Comparison of ENCODE assay signal across 10 mouse cellular contexts in the genomic region with DNA sequence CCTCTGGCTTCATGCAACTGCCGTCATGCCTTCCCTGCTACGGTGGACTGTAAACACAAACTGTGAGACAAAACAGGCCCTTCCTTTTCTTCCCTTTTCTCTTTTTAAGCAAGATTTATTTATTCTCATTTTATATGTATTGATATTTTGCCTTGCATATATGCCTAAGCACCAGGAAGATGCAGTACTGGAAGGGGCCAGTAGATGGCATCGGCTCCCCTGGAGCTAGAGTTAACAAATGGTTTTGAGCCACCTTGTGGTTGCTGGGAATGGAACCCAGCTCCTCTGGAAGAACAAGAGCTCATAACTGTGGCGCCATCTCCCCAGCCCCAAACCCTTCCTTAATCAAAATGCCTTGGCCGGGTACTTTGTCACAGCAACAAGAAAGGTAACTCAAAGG. TPM values are rescaled to one million over a fixed set of nuclear protein-coding genes. Genes with fewer than 3 reads are reported as not detected.
DNase-seq lines count a peak whose midpoint lies in the region; TF ChIP-seq lines count a peak whose summit lies in the region.
"Had no signal": no experiment of that assay in that cellular context is flagged by ENCODE, and none has a peak within 500 bp of the region (broad histone marks: within the 10 kb centered on the region; RNA-seq: fewer than 3 reads in every experiment).

No protein-coding gene starts in this region.

- no peak overlapping the region for H3K4me3 ChIP-seq in lung, adult 2 months (replicated peaks; ENCODE audit: extremely low read depth, low read depth, low read length)
- H3K4me3 ChIP-seq: heart, embryonic 15.5 days; myocyte had no signal

- peak; percentile 44 for TF ChIP-seq CTCF in lung, adult 2 months (IDR thresholded peaks at IDR 0.05; ENCODE audit: insufficient read depth, low read length)

- WGBS in lung, adult 2 months: 83% methylated on average over 5 of the region's 5 CpGs

- no peaks in the 10 kb centered on the region; the same call in 1 of the 2 replicates for H3K4me1 ChIP-seq in lung, adult 2 months (ENCODE audit: control insufficient read depth, insufficient read depth, low read length)

- peak; percentile 22 for DNase-seq in adrenal gland, postnatal 14 days
- no peak for DNase-seq in adrenal gland, adult 8-10 months
- peak; percentile 19 for DNase-seq in lung, adult 2 months
- DNase-seq in lung, postnatal 25 days (ENCODE audit: low spot score): no peak
- peak; percentile 53 for DNase-seq in c-Kit-positive CD71-positive TER-119-positive erythroid progenitor cells, embryonic 14.5 days (ENCODE audit: low spot score)
- peak; percentile 37 for DNase-seq in lung, postnatal 14 days
- DNase-seq in gastrocnemius, postnatal 4 days (ENCODE audit: low spot score in 2 of 2): no peak
- no peak for DNase-seq in ovary, postnatal 36 days (ENCODE audit: low spot score)

- TF ChIP-seq POLR2A in lung, adult 2 months (IDR thresholded peaks at IDR 0.05; ENCODE audit: borderline replicate concordance, extremely low read depth, low read depth, low read length): no peak

RNA-seq across cellular contexts. Expression of a gene that starts 12.5 kb away (rescaled TPM):
- 0.19 TPM in 1 of 2 replicates, not detected in the other for total RNA-seq in adrenal gland, postnatal 14 days (2021)
- total RNA-seq in adrenal gland, adult 8-10 months (2022): under 1 TPM in 1 of 4 experiments, not detected in 3; 0.13 TPM
- polyA plus RNA-seq in lung, adult 2 months (2012; rRNA removed): 1.0 and 1.2 TPM in 2 replicates
- not detected for total RNA-seq in gastrocnemius, postnatal 4 days (2021)
- polyA plus RNA-seq: heart, embryonic 15.5 days; myocyte had no signal

RNA-seq across cellular contexts. Expression of a gene that starts 29.9 kb away (rescaled TPM):
- total RNA-seq in adrenal gland, postnatal 14 days (2021): 4.2 and 8.4 TPM in 2 replicates
- total RNA-seq in adrenal gland, adult 8-10 months (2022): 1 to 10 TPM; 5.7 to 8.2 (median 6.0) TPM
- 0.46 and 0.69 TPM in 2 replicates for polyA plus RNA-seq in lung, adult 2 months (2012; rRNA removed)
- not detected for total RNA-seq in gastrocnemius, postnatal 4 days (2021)
- polyA plus RNA-seq: myocyte had no signal

RNA-seq across cellular contexts. Expression of a gene that starts 32.2 kb away (rescaled TPM):
- 65.0 and 67.7 TPM in 2 replicates for total RNA-seq in adrenal gland, postnatal 14 days (2021)
- total RNA-seq in adrenal gland, adult 8-10 months (2022): 100 to 1,000 TPM in 1 of 4 experiments, 10 to 100 TPM in 3; 14.6 to 106 (median 31.8) TPM
- 31.9 and 33.9 TPM in 2 replicates for polyA plus RNA-seq in lung, adult 2 months (2012; rRNA removed)
- 1 to 10 TPM; 4.5 to 6.0 TPM for total RNA-seq in gastrocnemius, postnatal 4 days (2021)

RNA-seq across cellular contexts. Expression of a gene that starts 56.6 kb away (rescaled TPM):
- 213 and 228 TPM in 2 replicates for total RNA-seq in adrenal gland, postnatal 14 days (2021)
- 100 to 1,000 TPM; 125 to 142 (median 131) TPM for total RNA-seq in adrenal gland, adult 8-10 months (2022)
- 7.2 and 12.4 TPM in 2 replicates for polyA plus RNA-seq in lung, adult 2 months (2012; rRNA removed)
- 100 to 1,000 TPM; 160 to 165 TPM for total RNA-seq in gastrocnemius, postnatal 4 days (2021)

Comparison
In these comparisons a context has a peak if more than half of its experiments do, and no peak if none do; other contexts are left out.
1. DNase-seq: peak in adrenal gland, postnatal 14 days (single experiment), lung, adult 2 months (single experiment), c-Kit-positive CD71-positive TER-119-positive erythroid progenitor cells, embryonic 14.5 days (single experiment) and lung, postnatal 14 days (single experiment); none in adrenal gland, adult 8-10 months (single experiment), lung, postnatal 25 days (single experiment), gastrocnemius, postnatal 4 days (0 of 2) and ovary, postnatal 36 days (single experiment).